Mouse (Mus musculus) CD4-positive helper T cell, adult 2 months (primary cell): ENCODE data around the gene Adora1.

Source experiments
- DNase-seq: peaks from one replicate; pipeline ENCODE4 v3.0.0-alpha.2; 2012; ENCODE audit warnings: low read depth, missing footprints, low spot score

Adora1 gene

GRCm38 (mm10) chr1:134194298-134195022 is 40.8 kb downstream of the Adora1 start:
- DNase-seq, result no peak

DNA sequence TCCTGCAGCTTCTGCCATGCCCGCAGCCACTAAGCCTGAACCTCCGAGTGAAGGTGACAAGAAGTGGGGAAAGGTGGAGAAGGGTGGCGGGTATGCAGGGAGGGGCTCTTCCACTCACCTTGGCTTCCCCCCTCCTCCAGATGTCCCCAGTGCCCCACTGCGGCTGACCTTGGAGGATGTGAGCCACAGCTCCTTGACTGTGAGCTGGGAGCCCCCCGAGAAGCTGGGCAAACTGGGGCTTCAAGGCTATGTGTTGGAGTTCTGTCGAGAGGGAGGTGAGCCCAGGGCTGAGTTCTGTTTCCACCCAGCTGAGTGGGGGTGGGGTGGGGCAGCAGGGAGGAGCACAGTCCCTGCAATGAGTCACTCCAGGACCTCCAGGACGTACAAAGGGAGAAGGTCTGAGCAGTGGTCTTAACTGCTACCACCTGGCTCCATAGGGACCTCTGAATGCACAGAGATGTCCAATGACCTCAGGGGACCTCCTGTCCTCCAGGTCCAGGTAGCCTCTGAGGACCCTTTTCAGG is 41.5 kb downstream of the Adora1 start:
- DNase-seq, result no peak

GRCm38 (mm10) chr1:134193126-134193525 is 42.1 kb downstream of the Adora1 start, which contains the start of gene Mybph:
Gene Mybph, plus strand, starts transcription at chr1:134193448.
- no peak for DNase-seq

DNA sequence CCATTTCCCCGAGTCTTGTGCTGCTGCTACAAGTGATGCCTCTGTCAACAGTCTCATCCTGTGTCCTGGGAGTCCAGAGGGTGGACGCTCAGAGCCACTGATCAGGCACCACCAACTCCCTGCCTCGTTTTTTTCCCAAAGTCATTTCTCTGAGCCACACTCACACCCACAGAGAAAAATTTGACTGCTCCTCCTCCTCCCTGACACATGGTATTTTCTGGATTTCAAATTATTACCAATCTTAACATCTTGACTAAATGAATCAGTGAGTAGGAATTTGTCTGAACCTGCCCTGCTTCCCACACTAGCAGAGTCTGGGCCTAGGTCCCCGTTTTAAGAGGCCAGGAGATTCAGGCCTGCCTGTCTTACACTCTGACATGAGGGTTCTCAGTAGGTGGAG is 43.2 kb downstream of the Adora1 start:
- DNase-seq, result no peak

DNA sequence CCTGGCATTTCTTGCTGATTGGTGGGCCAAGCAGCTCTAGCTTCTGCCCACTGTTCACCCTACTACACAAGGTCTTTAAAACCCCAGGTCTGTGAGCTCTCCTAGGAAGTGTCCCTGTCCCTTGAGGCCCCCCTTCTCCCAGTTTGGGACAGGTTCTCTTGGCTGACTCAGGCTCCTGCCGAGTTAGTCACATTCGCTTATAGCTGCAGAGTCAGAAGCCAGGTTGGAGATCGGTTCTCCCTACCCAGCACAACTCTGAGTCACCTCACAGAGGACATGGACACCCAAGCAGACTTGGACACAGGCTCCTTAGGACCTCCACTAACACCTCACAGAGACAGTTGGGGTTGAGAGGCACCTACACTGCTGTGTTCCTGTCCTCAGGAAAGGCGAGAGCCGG is 44.0 kb downstream of the Adora1 start:
- no peak for DNase-seq

GRCm38 (mm10) chr1:134188989-134189729 is 46.1 kb downstream of the Adora1 start:
- DNase-seq, result no peak

DNA sequence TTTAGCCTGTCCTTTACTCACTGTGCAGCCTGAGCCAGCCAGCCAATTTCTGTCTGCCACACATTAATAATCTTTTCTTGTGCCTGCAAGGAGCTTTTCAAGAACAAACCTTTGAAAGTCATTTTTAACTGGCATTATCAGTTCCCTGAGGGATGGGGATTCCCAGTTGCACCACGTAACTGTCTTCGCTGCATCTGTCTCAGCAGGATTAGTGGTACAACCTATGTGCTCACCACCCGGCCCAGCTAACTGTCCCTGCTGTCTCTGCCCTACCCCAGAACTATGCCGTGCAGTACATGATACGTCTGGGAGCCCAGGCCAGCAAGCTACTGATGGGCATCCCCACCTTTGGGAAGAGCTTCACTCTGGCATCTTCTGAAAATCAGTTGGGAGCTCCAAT is 47.0 kb downstream of the Adora1 start:
- DNase-seq, result no peak

GRCm38 (mm10) chr1:134184089-134184488 is 51.1 kb downstream of the Adora1 start:
- DNase-seq, result no peak

DNA sequence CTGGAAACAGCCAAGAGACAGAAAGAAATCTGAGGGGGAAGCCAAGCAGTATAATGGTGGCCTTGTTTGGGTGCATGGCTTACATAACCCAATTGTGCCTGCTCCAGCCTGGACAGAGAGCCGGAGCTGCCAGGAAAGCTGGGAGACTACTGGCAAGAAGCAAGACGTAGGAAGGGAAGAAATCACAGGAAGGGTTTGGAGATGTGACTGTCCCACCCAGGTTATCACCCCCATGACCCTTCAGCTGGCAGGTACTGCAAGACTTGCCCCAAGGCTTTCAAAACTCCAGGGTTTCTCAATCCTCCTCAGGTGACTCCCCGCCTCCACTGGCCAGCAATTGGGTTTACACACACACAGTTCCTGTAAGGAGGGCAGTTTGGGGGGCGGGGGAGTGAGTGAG is 53.2 kb downstream of the Adora1 start, which contains the start of gene Chil1:
Chil1 (plus strand) TSS at position 152 of the 400 bp plus-strand sequence.
- no peak for DNase-seq

DNA sequence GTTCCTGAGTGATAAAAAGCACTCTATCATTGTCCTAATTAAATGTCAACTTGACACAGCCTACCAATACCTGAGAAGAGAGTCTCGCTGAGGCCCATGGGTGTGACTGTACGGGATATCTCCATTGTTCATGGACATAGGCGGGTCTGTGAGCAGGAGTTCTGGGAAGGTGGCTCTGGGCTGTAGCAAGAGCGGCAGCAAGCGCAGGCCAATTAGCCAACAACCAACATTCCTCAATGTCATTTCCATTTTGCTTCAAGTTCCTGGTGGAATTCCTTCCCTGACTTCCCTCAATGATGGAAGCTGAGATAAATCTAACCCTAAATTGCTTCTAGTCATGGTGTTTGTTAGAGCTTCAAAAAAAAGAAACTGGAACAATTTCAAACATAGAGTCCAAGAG is 57.3 kb downstream of the Adora1 start:
- no peak for DNase-seq

GRCm38 (mm10) chr1:134173081-134173480 is 62.1 kb downstream of the Adora1 start:
- no peak for DNase-seq

GRCm38 (mm10) chr1:134168985-134169697 is 66.1 kb downstream of the Adora1 start:
- DNase-seq, result no peak

DNA sequence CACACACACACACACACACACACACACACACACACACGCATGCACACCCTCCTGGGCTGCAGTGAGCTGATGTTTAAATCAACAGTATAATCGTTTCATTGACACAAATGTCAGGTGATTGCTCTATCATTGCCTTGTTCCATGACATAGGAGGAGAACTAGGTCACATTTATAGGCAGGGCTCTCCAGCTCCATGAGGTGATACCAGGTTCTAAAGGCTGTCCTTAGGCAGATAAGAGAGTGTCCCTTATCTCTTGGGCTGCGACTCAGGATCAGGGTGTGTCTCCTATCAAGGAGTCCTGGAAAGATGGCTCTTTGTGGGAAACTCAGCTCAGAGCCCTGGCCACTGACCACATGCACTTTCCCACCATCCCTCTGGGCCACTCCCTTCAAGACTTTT is 66.7 kb downstream of the Adora1 start:
- no peak for DNase-seq

GRCm38 (mm10) chr1:134167416-134168305 is 67.6 kb downstream of the Adora1 start:
- no peak for DNase-seq

- no peak for DNase-seq
Observed at GRCm38 (mm10) chr1:134166547-134166946, 68.7 kb downstream of the Adora1 start.

DNA sequence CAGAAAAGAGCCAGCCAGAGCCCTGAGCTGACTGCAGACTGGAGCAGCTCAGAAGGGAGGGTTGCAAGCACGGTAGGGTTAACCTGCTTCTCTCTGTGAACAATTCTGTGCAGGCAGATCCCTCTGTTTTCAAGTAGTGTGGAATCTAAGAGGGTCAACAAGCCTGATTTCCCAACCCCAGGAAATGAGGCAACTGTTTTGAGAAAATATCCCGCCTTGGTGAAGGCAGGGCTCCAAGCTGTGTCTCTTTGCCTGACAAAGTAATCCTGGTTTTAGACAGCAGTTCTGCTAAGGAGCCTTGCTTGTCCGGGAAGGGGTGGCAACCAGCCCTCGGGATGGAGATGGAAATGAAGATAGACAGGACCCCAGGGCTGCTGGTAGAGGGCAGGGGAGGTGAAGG is 70.8 kb downstream of the Adora1 start:
- no peak for DNase-seq

GRCm38 (mm10) chr1:134163476-134163875 is 71.8 kb downstream of the Adora1 start:
- DNase-seq, result no peak

DNA sequence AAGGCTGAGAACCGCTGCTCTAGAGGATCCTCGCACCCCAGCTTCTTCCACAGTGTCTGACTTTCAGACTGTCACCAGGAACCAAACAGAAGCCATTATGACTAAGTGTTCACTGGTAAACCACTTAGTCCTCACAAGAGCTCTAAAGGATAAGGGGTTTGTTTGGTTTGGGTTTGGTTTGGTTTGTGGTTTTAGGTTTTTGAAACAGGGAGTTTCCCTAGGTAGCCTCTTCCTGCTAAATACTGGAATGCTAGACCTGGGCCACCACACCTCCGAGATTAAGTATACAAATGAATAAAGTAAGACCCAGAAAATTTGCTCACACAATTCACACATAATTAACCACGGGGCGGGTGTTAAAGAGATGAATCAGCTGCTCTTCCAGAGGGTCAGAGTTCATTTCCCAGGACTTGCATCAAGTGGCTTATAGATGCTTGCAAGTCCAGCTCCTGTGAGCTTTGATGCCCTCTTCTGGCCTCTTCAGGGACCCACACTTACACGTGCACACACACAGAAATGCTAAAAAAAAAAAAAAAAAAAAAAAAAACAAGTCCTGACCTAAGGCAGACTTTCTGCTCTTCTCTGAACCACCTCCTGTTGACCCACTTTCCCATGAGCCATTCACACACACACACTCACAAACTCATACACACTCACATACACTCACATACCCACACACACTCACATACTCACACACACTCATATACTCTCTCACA is 72.6 kb downstream of the Adora1 start:
- no peak for DNase-seq

- no peak for DNase-seq
Observed at GRCm38 (mm10) chr1:134161399-134161798, 73.8 kb downstream of the Adora1 start.

- DNase-seq, result no peak
Observed at GRCm38 (mm10) chr1:134160404-134160803, 74.8 kb downstream of the Adora1 start.
